Mouse (Mus musculus) ES-Bruce4 (cell line): ENCODE measurements around the gene Top2b.

Experiments used
- CTCF ChIP-seq: IDR thresholded peaks from one replicate; pipeline ENCODE4 v1.8.1; 2011; ENCODE audit warnings: low read depth, low read length
- POLR2A ChIP-seq: IDR thresholded peaks from one replicate; pipeline ENCODE4 v1.8.1; 2011; ENCODE audit warnings: low read length; ENCODE audit not compliant: insufficient read depth

GRCm38 (mm10) chr14:16431941-16432499 lies 67.0 kb downstream of the Top2b start:
- no peak for TF ChIP-seq POLR2A
- no peak for TF ChIP-seq CTCF
